Mouse (Mus musculus): ENCODE measurements around the gene Klri1. TPM values are rescaled to one million over a fixed set of nuclear protein-coding genes. Genes with fewer than 3 reads are reported as not detected.
"Not testable (repeated sequence)": the region's sequence is repeated elsewhere in the genome, so short reads cannot be mapped to it uniquely, and the experiment has no call there.

The Klri1 gene
- polyA plus RNA-seq (2016; fragmentation: Nextera tagmentation; extraction: Ambion mirVana), result not detected in 2 replicates

DNA sequence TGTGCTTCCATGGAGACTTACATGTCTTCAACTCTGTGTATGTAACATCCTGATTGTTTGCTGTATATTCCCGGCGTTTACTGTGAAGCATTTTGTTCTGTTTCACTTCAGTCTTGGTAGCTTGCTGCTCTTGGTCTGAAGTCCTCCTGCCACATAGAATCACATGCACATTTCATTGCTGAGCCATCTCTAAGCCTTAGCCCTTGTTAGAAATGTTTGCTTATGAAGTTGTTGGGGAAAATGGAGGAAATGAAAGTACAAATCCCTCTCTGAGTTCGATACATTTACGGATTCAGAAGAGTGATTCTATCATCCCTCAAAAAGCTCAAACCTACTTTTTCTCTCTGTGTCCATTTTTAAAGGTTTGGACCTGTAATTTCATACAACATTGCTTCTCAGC, at the start of gene Klri1:
Gene Klri1 (minus strand): TSS at position 101 of the 400 bp plus-strand sequence.
- DNase-seq (ENCODE audit: low spot score), result no peak
- Histone ChIP-seq H3K27me3 (ENCODE audit: insufficient read depth, poor library complexity, severe bottlenecking) (no peaks in the 10 kb centered on the region), H3K9me3 (0 out of 2 replicates have a peak, but pooled peaks cover 5% of the 10 kb centered on the region), H3K4me1 (replicated peaks) (no peaks in the 10 kb centered on the region), H3K36me3 (no peaks in the 10 kb centered on the region), H3K27ac (no peak within 1 kb of the TSS), H3K4me3 (no peak within 1 kb of the TSS)
- 93% methylated on average over 4 of the region's 4 CpGs for WGBS

DNA sequence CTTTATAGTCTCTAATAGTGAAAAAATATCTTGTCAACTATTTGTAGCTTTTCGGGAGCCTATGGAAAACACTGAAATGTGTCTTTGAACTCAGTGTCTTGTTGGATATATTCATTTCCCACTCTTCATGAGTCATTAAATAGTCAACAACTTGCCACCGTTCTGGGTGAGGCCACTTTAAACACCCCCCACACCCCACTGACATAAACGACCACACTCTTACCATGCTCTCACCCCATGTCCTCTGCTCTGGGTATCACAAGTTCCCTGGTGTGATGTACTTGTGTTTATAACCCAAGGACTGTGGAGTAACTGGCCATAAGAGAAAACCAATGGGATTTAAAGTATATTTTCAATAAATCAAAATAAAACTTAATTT, 30.7 kb upstream of the Klri1 start:
- WGBS, result 85% methylated on average over 3 of the region's 3 CpGs
- H3K27me3 ChIP-seq (ENCODE audit: insufficient read depth, poor library complexity, severe bottlenecking), result no peaks in the 10 kb centered on the region
- H3K9me3 ChIP-seq, result peaks cover 12% of the 10 kb centered on the region; the same call in 1 of the 2 replicates
- DNase-seq (ENCODE audit: low spot score), result no peak
- no peak overlapping the region for H3K4me3 ChIP-seq
- no peak overlapping the region for H3K27ac ChIP-seq
- H3K4me1 ChIP-seq (replicated peaks), result no peaks in the 10 kb centered on the region
- no peaks in the 10 kb centered on the region for H3K36me3 ChIP-seq

DNA sequence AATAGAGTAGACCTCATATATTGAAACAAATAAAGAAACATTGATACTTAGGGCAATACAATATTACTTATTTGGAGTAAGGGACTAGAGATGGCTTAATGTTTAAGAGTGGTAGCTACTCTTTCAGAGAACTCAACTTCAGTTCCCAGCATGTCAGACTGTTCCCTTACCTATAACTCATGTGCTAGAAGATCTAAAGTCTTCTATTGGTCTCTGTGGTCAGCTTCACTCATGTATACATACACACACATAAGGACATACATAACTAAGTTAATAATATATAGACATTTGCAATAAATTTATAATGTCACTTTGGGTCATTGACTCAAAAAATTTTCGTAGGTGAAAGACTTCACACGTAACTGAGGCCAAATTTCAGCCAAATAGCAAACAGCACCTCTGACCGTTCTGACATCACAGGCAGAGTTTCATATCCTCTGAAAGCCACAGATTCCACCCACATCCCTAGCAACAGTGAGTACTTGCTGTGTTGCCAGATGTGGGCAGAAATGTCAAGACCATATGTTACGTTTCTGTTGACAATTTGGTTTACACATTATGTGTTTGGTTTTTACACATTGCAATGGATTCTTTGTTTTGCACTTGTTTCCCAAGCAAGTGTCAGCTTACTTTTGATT, 30.2 kb upstream of the Klri1 start:
- Histone ChIP-seq H3K9me3 (peaks cover 12% of the 10 kb centered on the region; the same call in 1 of the 2 replicates), H3K27ac (no peak overlapping the region), H3K4me1 (replicated peaks) (no peaks in the 10 kb centered on the region), H3K4me3 (no peak overlapping the region), H3K36me3 (no peaks in the 10 kb centered on the region), H3K27me3 (ENCODE audit: insufficient read depth, poor library complexity, severe bottlenecking) (no peaks in the 10 kb centered on the region)
- DNase-seq (ENCODE audit: low spot score), result no peak
- 81% methylated on average over 4 of the region's 4 CpGs for WGBS

DNA sequence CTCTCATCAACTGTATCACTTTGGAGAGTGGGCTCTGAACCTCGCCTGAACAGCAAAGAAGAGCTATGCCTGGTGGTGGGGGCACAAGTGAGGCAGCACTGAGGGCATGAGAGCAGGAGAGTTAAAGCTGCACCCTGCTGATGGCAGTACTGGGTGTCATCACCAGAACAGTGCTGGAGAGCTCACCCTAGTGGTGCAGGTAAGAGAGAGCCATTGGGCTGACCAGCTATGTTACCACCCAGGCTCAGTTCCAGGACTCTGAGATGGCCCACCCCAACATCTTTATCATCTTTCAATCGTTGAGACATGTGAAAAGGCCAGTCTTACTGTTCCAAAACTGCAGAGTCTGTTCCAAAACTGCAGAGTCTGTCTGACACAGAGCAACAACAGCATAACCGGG, 29.2 kb upstream of the Klri1 start:
- 67% methylated on average over 3 of the region's 3 CpGs for WGBS
- Histone ChIP-seq H3K4me1 (replicated peaks) (no peaks in the 10 kb centered on the region), H3K9me3 (peaks cover 12% of the 10 kb centered on the region; the same call in 1 of the 2 replicates), H3K4me3 (no peak overlapping the region), H3K36me3 (no peaks in the 10 kb centered on the region), H3K27me3 (ENCODE audit: insufficient read depth, poor library complexity, severe bottlenecking) (no peaks in the 10 kb centered on the region), H3K27ac (no peak overlapping the region)
- DNase-seq (ENCODE audit: low spot score), result no peak

DNA sequence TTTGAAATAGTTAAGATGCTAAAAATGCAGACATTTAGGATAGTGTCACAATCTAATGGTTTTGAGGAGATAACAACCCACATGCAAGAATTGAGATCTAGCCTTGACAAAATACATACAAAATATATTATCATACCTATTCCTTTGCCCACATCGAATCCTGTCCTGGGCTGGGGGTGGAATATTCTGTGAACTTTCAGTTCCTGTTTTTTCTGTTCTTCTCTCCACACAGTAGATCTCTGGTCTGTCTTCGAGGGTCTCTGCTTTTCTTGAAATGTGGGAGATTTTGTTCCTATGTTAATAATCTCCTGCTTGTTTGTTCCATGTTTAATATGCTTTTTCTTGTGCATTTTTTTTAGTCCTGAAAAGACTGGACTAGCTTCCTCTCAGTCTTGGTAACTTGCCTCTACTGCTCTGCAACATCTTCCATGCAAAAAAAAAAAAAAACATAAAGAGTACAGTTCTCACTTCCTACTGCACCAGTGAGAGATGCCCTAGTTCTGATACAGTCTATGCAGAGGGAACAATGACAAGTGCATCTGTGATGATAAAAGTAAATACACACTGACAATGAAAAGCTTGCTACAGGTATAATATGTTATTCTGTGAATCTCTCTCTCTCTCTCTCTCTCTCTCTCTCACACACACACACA, 23.3 kb upstream of the Klri1 start, which contains the start of gene Klri2:
Gene Klri2 (minus strand): TSS at position 416 of the 653 bp plus-strand sequence.
- DNase-seq (ENCODE audit: low spot score), result no peak
- H3K9me3 ChIP-seq, result no peaks in the 10 kb centered on the region
- H3K36me3 ChIP-seq, result no peaks in the 10 kb centered on the region
- H3K27ac ChIP-seq, result no peak within 1 kb of the TSS
- no peaks in the 10 kb centered on the region for H3K27me3 ChIP-seq (ENCODE audit: insufficient read depth, poor library complexity, severe bottlenecking)
- no peaks in the 10 kb centered on the region for H3K4me1 ChIP-seq (replicated peaks)
- WGBS, result 86% methylated on average over 2 of the region's 2 CpGs
- no peak within 1 kb of the TSS for H3K4me3 ChIP-seq

DNA sequence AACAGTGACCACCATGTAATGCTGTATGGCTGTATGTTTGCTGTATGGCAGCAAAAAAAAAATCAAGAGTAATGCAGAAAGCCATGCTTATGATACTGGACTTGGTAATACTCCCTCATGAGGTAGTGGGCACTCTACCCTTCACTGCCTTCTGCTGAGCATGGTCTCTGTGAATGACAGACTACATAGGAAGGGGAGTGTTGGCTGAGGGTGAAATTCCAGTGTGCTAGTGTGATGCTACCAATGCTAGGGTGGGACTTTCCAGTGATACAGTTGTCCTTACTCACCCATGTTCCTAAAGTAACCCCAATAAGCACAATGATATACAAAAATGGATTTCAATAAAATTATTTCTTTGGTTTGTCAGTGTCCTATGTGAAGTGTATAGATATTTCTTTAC, 19.5 kb upstream of the Klri1 start:
- Histone ChIP-seq H3K36me3 (no peaks in the 10 kb centered on the region), H3K27ac (no peak overlapping the region), H3K9me3 (no peaks in the 10 kb centered on the region), H3K27me3 (ENCODE audit: insufficient read depth, poor library complexity, severe bottlenecking) (no peaks in the 10 kb centered on the region), H3K4me1 (replicated peaks) (no peaks in the 10 kb centered on the region), H3K4me3 (no peak overlapping the region)
- no peak for DNase-seq (ENCODE audit: low spot score)

DNA sequence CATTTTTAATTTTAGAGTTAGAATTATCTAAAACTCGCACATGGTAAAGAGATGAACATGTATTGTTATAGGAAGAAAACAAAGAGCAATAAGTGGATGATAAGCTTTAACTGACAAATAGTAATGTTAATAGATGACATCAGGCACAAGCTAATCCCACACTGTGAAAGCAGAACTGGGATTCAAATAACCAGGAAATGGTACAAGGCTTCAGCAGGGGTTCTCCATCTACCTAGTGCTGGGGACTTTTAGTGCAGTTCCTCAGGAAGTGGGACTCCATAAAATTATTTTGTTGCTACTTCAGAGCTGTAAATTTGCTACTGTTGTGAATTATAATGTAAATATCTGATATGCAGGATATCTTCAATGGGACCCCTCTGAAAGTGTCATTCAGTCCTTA, 10.3 kb upstream of the Klri1 start:
- Histone ChIP-seq H3K4me3 (no peak overlapping the region), H3K36me3 (no peaks in the 10 kb centered on the region), H3K27ac (no peak overlapping the region), H3K4me1 (replicated peaks) (no peaks in the 10 kb centered on the region), H3K27me3 (ENCODE audit: insufficient read depth, poor library complexity, severe bottlenecking) (no peaks in the 10 kb centered on the region), H3K9me3 (no peaks in the 10 kb centered on the region)
- WGBS, result 87% methylated on average over 1 of the region's 1 CpGs
- DNase-seq (ENCODE audit: low spot score), result no peak

DNA sequence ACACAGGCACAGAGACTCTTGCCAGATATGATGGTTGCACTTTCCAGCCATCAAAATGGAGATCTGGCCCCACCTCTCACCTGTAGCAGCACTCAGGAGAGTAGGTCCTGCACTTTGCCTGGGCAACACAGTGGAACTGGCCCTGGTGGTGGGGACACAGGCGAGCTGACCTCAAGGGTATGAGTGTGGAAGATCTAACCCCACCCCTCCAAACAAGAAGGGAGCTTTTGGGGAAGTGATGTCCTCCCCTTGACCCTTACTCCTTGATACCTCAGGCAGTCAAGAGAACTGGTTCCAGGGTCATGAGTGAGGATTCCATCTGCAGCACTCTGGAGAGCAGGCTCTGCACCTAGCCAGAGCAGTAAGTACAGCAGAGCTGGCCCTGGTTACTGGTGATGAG, 4.5 kb upstream of the Klri1 start:
- Histone ChIP-seq H3K27me3 (ENCODE audit: insufficient read depth, poor library complexity, severe bottlenecking) (no peaks in the 10 kb centered on the region), H3K4me3 (no peak overlapping the region), H3K9me3 (0 out of 2 replicates have a peak, but pooled peaks cover 5% of the 10 kb centered on the region), H3K27ac (no peak overlapping the region), H3K4me1 (replicated peaks) (no peaks in the 10 kb centered on the region), H3K36me3 (no peaks in the 10 kb centered on the region)
- no peak for DNase-seq (ENCODE audit: low spot score)
- WGBS, result 55% methylated on average over 1 of the region's 1 CpGs

DNA sequence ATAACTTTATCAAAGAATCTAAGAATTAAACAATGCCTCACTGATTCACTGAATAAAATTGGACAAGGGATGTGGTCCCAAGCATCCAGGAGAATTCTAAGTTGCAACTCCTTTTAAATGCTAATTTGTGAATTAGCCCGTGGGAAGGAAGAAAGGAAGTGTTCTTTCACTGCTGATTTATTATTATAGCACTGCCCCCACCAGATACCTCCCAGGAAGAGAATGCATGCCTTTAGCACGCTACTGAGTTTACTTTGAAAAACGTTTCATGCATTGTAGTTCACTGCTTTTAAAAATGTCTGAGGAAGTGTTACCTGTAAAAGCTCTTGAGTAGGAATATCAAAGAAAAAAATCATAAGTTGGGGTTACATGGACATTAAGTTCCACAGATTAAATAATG, 3.6 kb upstream of the Klri1 start:
- no peak for DNase-seq (ENCODE audit: low spot score)
- Histone ChIP-seq H3K4me1 (replicated peaks) (no peaks in the 10 kb centered on the region), H3K4me3 (no peak overlapping the region), H3K9me3 (0 out of 2 replicates have a peak, but pooled peaks cover 5% of the 10 kb centered on the region), H3K36me3 (no peaks in the 10 kb centered on the region), H3K27me3 (ENCODE audit: insufficient read depth, poor library complexity, severe bottlenecking) (no peaks in the 10 kb centered on the region), H3K27ac (no peak overlapping the region)
- WGBS, result 30% methylated on average over 3 of the region's 3 CpGs

DNA sequence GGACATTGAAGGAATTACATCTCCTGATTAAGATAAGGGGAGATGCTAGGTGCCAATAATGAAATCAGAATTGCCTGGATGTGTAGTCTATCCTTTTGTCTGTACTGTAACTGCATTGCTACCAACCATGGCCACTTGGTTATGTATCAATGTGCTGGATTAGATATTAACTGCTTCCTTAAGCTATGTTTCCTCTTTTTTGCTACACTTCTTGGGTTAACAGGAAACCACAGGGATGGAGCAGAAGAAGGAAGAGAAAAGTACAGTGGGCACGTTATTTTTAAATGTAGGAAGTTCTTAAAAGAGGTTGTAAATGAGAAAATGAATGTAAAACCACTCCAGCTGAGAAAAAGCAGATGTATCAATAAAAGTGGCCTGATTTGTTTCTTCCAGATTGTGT, 3.4 kb downstream of the Klri1 start:
- DNase-seq (ENCODE audit: low spot score), result no peak
- Histone ChIP-seq H3K4me3 (no peak overlapping the region), H3K9me3 (no peaks in the 10 kb centered on the region), H3K27ac (no peak overlapping the region), H3K36me3 (no peaks in the 10 kb centered on the region), H3K4me1 (replicated peaks) (no peaks in the 10 kb centered on the region), H3K27me3 (ENCODE audit: insufficient read depth, poor library complexity, severe bottlenecking) (no peaks in the 10 kb centered on the region)
- 51% methylated on average over 1 of the region's 1 CpGs for WGBS

DNA sequence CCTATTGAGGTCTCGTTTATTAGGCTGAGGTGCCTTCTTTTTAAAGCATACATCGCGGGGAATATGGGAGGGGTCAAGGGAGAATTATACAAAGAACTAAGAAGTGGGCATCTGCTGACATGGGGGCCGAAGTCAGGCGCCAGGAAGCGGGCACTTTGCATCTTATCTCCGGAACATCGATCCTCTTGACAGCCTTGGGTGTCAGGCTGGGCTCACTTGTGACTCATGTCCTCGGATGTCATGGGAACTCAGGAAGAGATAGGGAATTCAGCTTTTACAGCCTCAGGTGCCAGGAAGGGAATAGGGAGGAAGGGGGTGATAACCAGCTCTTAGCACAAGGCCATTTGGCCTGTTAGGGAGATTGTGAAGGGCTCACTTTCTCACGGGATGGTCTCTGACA, 25.5 kb downstream of the Klri1 start:
- not testable (repeated sequence) for H3K9me3 ChIP-seq; H3K36me3 ChIP-seq; H3K27ac ChIP-seq; DNase-seq (ENCODE audit: low spot score); H3K4me3 ChIP-seq; H3K4me1 ChIP-seq (replicated peaks); H3K27me3 ChIP-seq (ENCODE audit: insufficient read depth, poor library complexity, severe bottlenecking)
- WGBS, result 81% methylated on average over 10 of the region's 10 CpGs

DNA sequence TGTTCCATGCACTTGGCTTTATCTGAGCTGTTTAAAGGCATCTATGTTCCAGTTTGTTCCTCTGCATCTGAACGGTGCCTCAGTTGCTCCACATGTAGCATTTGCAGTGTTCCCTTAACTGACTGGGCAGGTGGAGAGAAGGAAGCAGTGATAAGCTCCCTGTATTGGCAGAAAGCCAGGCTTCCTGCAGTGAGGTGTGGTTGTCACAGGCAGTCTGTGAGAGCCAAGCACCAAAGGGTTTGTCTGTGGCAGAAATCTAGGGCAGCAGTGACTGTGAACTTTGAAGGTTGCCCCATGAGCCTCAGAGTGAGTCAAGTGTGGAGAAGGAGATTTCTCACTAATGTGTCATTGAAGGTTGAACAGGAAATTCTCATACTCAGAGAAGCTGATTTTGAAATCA, 36.6 kb downstream of the Klri1 start:
- H3K27ac ChIP-seq, result no peak overlapping the region
- no peaks in the 10 kb centered on the region for H3K9me3 ChIP-seq
- WGBS, result 78% methylated on average over 1 of the region's 1 CpGs
- H3K36me3 ChIP-seq, result no peaks in the 10 kb centered on the region
- no peak for DNase-seq (ENCODE audit: low spot score)
- H3K4me3 ChIP-seq, result no peak overlapping the region
- no peaks in the 10 kb centered on the region for H3K27me3 ChIP-seq (ENCODE audit: insufficient read depth, poor library complexity, severe bottlenecking)
- H3K4me1 ChIP-seq (replicated peaks), result no peaks in the 10 kb centered on the region

DNA sequence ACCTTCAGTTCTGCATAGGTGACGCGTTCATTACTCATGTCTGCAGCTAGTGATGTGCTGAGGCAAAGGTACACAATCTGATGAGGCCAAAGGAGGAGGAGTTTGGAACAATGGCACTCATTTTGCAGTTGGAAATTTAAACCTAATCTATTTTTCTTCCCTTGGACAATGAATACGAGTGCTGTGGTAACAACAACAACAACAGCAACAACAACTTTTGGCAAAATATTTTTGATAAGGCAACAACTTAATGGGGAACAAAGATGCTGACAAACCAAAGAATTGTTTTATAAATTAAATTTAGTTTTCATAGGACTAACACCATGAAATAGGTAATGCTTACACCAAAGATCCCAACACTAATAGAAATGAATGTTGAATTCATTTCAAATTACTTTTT, 38.1 kb downstream of the Klri1 start, which contains the start of gene Klrc1:
Gene Klrc1 (minus strand): TSS at position 101 of the 400 bp plus-strand sequence.
- Histone ChIP-seq H3K4me1 (replicated peaks) (no peaks in the 10 kb centered on the region), H3K36me3 (no peaks in the 10 kb centered on the region), H3K27me3 (ENCODE audit: insufficient read depth, poor library complexity, severe bottlenecking) (no peaks in the 10 kb centered on the region), H3K9me3 (no peaks in the 10 kb centered on the region), H3K27ac (no peak within 1 kb of the TSS), H3K4me3 (no peak within 1 kb of the TSS)
- no peak for DNase-seq (ENCODE audit: low spot score)
- WGBS, result 80% methylated on average over 3 of the region's 3 CpGs

All from hindbrain, embryonic 10.5 days (tissue).